Mouse (Mus musculus): ENCODE data around the gene Psmd4.
A peak's percentile ranks its signal among the peaks of the same experiment; 100 is the strongest.
"Not testable (repeated sequence)": the region's sequence is repeated elsewhere in the genome, so short reads cannot be mapped to it uniquely, and the experiment has no call there.

Psmd4 gene

DNA sequence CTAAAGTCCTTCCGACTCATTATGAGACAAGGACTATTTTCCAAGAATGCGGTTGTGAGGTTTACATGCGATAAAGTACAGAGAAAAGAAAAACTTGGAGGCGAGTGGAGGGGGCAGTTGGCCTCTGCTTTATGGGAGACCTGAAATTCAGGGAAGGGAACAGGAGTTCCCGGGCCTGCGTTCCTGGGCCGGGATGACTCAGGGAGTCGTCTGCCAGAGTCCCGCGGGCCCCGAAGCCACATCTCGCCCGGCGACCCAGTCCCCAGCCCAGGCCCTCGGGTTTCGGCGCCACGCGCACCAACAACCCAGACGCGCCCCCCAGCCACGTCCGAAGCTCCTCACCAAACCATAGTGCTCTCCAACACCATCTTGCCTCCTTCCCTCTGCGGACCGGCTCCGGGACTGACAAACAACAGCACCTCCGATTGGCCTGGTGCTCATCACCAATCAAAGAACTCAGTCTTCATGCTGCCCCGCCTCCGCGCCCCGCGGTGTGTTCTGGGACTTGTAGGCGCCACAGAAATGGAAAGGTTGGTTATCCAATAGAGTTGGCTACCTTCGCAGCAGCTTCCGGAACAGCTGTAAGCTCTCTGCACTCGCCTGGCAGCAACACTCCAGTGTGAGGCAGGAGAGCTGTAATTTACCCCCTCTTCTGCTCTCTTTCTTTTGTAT lies at the start of gene Psmd4:
Gene Psmd4, minus strand, starts transcription at position 449 of the 672 bp plus-strand sequence.
- DNase-seq, result peak; percentile 99

DNA sequence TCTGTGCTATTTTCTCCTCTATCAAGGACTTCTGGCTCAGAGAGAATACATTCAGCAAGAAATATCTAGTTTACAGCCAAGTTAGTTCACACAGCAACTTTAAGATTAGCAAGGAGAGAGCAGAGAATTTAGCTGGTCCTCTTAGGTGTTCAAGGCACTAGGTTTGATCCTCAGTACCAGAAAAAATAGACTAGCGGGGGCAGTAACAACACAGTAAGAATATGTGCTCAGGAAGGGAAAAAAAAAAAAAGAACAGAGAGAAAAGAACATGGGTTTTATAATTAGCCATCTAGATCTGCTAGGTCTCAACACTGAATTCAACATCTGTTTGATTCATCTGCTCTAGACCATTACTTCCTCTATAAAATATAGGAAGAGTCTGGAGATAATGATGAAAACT lies 45.7 kb upstream of the Psmd4 start:
- DNase-seq, result no peak

DNA sequence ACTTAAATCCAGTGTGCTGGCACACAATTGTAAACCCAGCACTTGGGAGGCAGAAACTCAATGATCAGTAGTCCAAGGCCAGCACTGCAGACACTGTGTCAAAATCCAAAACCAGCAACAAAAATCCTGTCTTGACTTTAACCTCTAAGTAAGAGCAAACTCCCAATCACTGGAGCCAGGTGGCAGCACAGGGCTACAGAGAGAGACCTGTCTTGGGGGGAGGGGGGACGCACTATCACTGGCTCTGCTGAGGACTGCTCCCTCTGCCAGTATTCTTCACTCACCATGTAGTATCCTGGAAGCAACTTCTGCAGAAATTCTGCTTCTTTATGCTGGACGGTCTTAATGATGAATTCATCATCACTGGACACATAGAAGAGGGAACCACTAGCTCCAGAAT lies 29.2 kb upstream of the Psmd4 start:
- no peak for DNase-seq

DNA sequence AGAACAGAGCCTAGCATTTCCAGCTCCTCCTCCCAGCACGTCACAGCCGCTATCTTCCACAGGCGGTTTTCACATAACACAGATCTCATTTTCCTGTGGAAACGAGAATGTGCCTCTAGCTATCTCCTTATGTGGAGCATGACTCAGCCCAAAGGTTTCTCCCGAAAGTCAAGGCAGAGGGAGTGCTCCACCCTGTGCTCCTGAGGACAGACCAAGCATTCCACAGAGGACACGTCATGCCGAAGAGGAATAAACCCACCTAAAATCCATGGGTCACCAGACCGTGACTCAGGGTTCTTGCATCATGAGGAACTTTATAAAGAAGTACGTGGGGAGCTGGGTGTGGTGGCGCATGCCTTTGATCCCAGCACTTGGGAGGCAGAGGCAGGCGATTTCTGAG lies 24.2 kb upstream of the Psmd4 start:
- no peak for DNase-seq

GRCm38 (mm10) chr3:95066095-95066494 lies 23.7 kb upstream of the Psmd4 start:
- no peak for DNase-seq

GRCm38 (mm10) chr3:95065553-95065952 lies 23.1 kb upstream of the Psmd4 start:
- DNase-seq, result no peak

DNA sequence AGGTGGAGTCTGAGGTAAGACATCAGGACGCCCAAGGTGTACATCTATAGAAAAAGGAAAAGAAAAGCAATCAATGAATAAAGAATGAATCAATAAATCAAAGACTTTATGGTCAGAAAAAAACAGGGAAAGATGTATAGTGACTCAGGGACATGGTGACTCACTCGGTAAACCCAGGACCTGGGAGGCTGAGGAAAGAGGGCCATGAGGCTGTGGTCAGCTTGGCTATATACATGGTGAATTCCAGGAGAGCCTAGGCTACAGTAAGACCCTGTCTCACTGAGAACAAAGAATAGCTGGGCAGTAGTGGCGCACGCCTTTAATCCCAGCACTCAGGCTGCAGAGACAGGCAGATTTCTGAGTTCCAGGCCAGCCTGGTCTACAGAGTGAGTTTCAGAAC lies 21.3 kb upstream of the Psmd4 start:
- DNase-seq, result no peak

DNA sequence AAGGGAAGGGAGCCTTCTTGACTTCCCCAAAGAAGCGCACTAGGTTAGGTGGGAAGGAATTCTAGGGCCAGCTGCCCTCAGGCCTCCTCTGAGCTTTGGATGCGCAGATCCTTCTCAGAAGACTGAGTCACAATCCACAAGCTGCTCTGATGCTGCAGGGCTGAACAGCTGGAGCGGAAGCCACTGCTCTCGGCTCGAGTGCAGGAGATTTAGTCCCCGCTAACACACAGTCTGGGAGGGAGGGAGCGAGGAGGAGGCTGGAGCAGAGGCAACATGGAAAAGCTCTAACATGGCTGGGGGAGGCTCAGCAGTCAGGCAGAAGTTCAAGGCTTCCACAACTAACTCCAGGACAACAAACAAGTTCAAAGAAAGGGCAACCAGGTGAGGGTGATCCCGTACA lies 15.7 kb upstream of the Psmd4 start:
- DNase-seq, result no peak

GRCm38 (mm10) chr3:95056275-95056674 lies 13.9 kb upstream of the Psmd4 start:
- DNase-seq, result no peak

DNA sequence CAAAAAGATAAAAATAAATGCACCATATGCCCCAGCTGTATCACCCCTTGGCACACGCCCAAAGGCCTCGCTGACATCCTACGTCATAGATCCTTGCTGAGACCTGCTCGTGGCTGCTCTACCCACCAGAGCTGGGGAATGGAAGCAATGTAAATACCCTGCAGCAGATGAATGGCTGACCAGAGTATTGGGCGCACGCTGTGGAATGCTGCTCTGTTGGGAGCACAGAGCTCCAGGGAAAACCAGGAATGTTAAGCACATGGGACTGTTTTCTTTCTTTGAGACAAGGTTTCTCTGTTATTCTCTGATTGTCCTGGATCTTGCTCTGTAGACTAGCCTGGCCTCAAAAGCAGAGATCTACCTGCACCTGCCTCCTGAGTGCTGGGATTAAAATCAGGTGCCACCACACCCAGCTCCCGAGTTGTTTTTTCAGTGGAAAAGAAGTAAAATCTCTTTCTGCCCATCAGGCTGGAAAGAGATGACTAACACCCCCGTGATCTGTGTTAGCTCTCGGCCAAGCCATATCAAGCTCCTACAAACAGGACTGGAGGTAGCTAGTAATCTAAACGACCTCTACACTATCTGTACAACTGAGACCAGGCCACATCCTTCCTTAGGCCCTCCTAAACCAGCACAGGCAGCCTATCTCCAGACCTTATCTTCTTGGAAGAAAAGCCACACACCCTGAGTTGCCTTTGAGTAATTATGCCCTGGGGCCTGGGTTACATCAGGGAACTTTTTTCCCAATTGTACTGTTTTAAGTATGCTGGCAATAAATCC lies 12.3 kb upstream of the Psmd4 start:
- no peak for DNase-seq

DNA sequence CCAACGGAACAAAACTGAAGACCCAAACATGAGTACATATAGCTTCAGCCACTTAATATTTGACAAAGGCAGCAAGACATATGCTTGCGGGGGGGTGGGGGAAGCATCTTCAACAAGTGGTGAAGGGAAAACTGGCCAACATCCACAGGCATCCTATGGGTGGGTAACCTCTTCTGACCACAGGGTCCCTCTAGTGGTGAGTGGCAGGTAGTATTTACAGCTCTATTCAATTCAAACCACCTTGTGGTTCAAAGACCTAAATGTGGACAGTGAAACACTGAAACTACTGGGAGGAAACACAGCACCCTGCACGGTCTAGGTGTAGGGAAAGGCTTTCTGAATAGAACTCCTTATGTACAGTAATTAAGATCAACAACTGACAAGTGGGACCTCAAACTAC lies 11.3 kb upstream of the Psmd4 start:
- DNase-seq, result peak; percentile 51

GRCm38 (mm10) chr3:95052959-95053358 lies 10.5 kb upstream of the Psmd4 start:
- DNase-seq, result peak; percentile 73

- no peak for DNase-seq
Measured at GRCm38 (mm10) chr3:95047914-95048313, 5.5 kb upstream of the Psmd4 start.

GRCm38 (mm10) chr3:95046462-95047057 lies 4.1 kb upstream of the Psmd4 start:
- DNase-seq, result no peak

DNA sequence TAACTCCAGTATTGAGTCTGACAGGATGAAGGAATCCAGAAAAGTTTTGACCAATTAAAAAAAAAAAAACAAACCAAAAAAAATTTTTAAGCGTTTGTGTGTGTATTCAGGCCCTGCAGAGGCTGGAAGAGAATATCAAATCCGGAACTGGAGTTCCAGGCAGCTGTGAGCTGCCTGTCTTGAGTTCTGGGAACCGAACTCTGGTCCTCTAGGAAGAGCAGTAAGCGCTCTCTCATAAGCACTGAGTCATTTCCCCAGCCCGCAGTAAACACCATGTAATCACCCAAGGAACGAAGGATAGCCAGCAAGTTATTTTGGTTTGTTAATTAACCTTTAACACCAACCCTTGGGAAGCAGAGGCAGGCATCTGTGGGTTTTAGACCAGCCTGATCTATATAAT lies 837 bp upstream of the Psmd4 start:
- no peak for DNase-seq

GRCm38 (mm10) chr3:95042838-95043229 lies 420 bp upstream of the Psmd4 start:
- no peak for DNase-seq

DNA sequence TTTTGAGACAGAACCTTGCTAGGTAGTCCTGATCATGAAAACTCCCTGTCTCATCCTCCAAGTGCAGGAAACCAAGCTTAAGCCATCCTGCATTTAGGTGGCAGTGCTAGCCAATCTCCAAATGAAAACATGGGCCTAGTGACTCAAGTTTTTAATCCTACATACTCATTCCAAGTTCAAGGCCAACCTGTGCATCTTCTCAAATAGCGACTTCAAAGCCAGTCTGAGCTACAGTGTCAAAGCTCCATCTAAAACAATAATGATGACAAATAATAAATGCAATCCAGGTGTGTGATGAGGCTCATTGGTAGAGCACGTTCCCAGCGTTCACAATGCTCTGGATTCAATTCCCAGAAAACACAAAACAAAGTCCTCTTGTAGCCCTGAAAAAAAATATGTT lies 789 bp downstream of the Psmd4 start:
- DNase-seq, result no peak

DNA sequence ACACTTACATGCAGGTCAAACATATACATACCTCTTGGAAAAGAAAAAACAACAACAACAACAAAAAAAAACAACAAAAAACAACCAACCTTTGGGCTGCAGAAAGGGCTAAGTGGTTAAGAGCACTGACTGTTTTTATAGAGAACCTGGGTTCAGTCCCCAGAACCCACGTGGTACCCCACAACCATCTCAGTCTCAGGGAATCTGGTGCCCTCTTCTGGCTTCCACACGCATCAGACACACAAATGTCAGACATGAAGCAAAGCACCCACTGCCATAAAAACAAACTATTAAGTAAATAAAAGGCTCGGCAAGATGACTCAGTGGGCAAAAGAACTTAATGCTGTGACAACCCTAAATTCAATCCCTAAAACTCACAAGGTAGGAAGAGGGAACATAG lies 12.5 kb downstream of the Psmd4 start:
- DNase-seq, result no peak

DNA sequence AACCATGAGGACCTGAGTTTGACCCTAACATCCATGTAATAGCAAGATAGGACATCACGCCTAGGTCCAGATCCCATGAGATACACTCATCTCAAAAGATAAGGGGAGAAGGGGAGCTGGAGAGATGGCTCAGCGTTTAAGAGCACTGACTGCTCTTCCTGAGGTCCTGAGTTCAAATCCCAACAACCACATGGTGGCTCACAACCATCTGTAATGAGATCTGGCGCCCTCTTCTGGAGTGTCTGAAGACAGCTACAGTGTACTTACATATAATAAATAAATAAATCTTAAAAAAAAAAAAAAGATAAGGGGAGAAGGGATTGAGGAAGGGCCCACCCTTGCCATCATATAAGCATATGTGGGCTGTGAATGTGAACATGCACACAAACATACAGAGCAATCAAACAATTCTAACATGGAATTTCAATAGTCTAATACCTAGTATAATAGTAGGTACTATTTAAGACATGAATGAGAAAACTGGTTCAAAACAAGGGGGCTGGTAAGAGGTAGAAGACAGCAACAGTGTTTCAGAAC lies 13.1 kb downstream of the Psmd4 start:
- not testable (repeated sequence) for DNase-seq

GRCm38 (mm10) chr3:95028603-95029002 lies 13.8 kb downstream of the Psmd4 start:
- DNase-seq, result no peak

DNA sequence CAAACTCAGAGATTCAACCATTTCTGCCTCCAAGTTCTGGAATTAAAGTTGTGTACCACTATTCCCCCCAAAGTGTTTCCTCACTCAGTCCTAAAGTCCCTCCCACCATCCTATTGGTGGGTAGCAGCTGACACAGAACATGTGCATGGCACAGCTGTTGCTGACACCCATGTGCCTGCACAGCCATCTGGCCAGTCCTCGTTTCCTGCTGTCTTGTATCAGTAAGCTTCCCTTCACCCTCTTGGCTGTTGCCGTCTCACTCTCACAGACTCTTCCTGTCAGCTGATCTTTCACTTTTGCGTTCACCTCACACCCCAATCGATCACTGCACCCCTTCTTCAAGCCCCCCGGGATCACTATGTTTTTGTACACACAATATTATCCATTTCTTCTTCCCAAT lies 14.7 kb downstream of the Psmd4 start:
- no peak for DNase-seq

- no peak for DNase-seq
Measured at GRCm38 (mm10) chr3:95027057-95027645, 15.3 kb downstream of the Psmd4 start.

DNA sequence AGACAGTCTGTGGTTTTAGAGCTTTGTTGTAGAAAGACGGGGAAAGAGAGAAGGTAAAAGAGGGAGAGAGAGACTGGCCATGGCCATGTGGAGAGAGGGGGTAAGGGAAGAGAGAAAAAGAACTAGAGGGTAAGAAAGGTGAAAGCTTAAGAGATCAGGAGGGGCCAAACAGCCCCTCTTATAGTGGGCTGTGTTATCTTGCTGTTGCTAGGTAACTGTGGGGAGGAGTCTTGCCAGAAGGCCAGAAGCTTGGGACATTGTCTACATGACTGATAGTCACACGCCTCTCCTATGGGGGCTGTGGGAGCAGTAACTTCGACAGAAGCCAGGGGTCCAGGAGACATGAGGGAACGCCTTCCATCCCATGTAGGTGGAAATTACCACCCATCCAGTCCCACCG lies 17.2 kb downstream of the Psmd4 start:
- DNase-seq, result no peak

DNA sequence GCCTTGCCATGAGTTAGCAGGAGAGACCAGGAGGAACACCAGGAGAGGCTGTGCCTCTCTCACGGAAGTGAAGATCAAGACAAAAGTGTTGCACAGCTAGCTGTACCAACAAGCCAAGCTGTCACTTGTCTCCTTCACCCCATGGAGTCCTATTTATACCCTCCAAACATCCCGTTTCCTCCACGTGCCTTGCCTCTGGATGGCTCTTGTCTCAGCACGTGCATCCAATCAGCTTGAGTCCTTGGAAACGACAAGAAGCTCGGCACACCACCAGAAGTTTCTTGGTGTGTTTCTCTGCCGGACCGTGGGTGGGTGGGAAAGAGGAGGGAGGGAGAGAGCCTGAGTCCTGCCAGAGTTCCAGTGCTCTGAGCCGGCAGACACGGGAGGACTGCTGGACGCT lies 17.9 kb downstream of the Psmd4 start:
- no peak for DNase-seq
